Mouse (Mus musculus) heart, adult 2 months (tissue): ENCODE results near the gene Mllt3. TPM values are rescaled to one million over a fixed set of nuclear protein-coding genes. Genes with fewer than 3 reads are reported as not detected.

ENCODE experiments used
- DNase-seq, 2 experiments: peaks; one replicate each; pipeline ENCODE4 v3.0.0; 2021
- H3K27ac ChIP-seq: fragments of 200-600 bp; 2 replicates; pipeline ENCODE4 v1.8.1; 2022
- H3K27me3 ChIP-seq: fragments of 200-500 bp; 2 replicates; pipeline ENCODE4 v1.6.1; 2012; ENCODE audit warnings: mild to moderate bottlenecking, low read length, inconsistent platforms, mixed read lengths; ENCODE audit not compliant: control insufficient read depth, insufficient read depth
- H3K36me3 ChIP-seq: fragments of 200-500 bp; 2 replicates; pipeline ENCODE4 v1.6.1; 2012; ENCODE audit warnings: low read length, inconsistent platforms; ENCODE audit not compliant: control insufficient read depth, insufficient read depth
- H3K4me1 ChIP-seq: fragments of 200-500 bp; 2 replicates; pipeline ENCODE4 v1.6.1; 2011; ENCODE audit warnings: low read length; ENCODE audit not compliant: control insufficient read depth, insufficient read depth
- H3K4me3 ChIP-seq: fragments of 200-600 bp; 2 replicates; pipeline ENCODE4 v1.8.1; 2022
- H3K79me2 ChIP-seq: fragments of 200-500 bp; replicated peaks from 2 replicates; pipeline ENCODE4 v1.6.1; 2012; ENCODE audit warnings: mild to moderate bottlenecking, inconsistent platforms, low read length, moderate library complexity, mixed read lengths; ENCODE audit not compliant: control insufficient read depth, insufficient read depth
- H3K9ac ChIP-seq: fragments of 200-500 bp; 2 replicates; pipeline ENCODE4 v1.6.1; 2012; ENCODE audit warnings: low read depth, mild to moderate bottlenecking, control low read depth, inconsistent platforms, low read length, mixed read lengths
- CTCF ChIP-seq: fragments of 200-600 bp; IDR thresholded peaks from 2 replicates; pipeline ENCODE4 v1.8.1; 2022; ENCODE audit warnings: antibody characterized with exemption, mild to moderate bottlenecking, moderate library complexity
- EP300 ChIP-seq: fragments of 200-500 bp; IDR thresholded peaks from 2 replicates; pipeline ENCODE4 v1.6.1; 2011; ENCODE audit warnings: low read depth, low read length, control low read depth; ENCODE audit not compliant: insufficient read depth
- POLR2A ChIP-seq: fragments of 200-500 bp; IDR thresholded peaks from 2 replicates; pipeline ENCODE4 v1.6.1; 2011; ENCODE audit warnings: mild to moderate bottlenecking, low read depth, low read length, control low read depth; ENCODE audit not compliant: insufficient read depth
- WGBS: fragments of 180-500 bp; shearing (Covaris S2); methylation state at CpG from one replicate; pipeline ENCODE4 v1.1.7; 2018; 5-methylcytosine and 5-hydroxymethylcytosine counted together
- intact Hi-C: fragments of 180-260 bp; cut with DNase I; formaldehyde crosslinking; loops from one replicate; pipeline ENCODE4 v1.15.1; 2025
- polyA plus RNA-seq: library from polyadenylated mRNA; depleted of rRNA; stranded (reverse); fragments of >200 nt; gene quantifications from 2 replicates; pipeline ENCODE4 v1.2.3, GENCODE M21; 2012
- total RNA-seq, 2 experiments: library from RNA; stranded (reverse); gene quantifications; 2 replicates each; pipeline ENCODE4 v1.2.3; 2021

Gene Mllt3
- total and polyA plus RNA-seq, 3 experiments, result 3.8 to 15.2 (median 11.0) TPM

DNA sequence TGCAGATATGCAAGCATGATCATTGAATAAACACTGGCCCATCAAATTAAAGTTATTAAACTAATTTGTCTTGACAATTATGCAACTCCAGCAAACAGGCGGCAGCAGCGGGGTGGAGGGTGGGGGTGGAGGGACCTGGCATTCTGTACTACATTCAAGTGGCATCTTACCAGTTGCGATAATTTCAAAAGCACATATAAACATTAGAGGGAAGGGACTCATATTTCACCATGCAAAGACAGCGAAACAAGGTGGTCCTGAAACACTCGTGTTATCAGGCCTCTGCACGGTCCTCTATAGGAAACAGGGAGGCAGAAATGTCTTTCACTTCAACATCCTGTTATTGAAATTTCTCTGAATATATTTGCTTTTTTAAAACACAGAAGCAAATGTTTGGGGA is 210.0 kb downstream of the Mllt3 start:
- Histone ChIP-seq H3K79me2 (no peaks in the 10 kb centered on the region), H3K36me3 (no peaks in the 10 kb centered on the region), H3K4me1 (0 out of 2 replicates have a peak, but pooled peaks cover 2% of the 10 kb centered on the region), H3K9ac (no peak overlapping the region), H3K27ac (no peak overlapping the region), H3K27me3 (no peaks in the 10 kb centered on the region), H3K4me3 (no peak overlapping the region)
- WGBS, result 32% methylated on average over 6 of the region's 6 CpGs
- DNase-seq, result no peak
- intact Hi-C loops, result no loop called here
- TF ChIP-seq CTCF, result no peak
- TF ChIP-seq POLR2A, result no peak
- TF ChIP-seq EP300, result no peak

DNA sequence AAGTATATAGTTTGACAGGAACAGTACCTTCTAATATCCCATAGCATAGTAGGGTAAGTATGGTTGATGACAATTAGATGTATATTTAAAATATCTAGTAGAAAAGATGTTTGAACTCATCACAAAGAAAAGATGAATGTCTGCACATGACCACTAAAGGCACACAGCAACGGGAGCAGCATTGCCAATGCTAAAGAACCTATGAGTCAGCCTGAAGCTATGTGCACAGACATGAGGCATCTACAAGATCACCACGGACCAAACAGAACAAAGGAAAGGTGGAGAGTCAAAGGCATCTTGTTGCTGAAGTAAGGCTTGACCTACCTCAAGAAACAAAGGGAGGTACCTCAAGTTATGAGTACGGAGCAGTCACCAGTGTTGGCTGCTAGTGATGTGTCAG is 212.3 kb downstream of the Mllt3 start:
- intact Hi-C loops, result no loop called here
- Histone ChIP-seq H3K4me3 (no peak overlapping the region), H3K9ac (no peak overlapping the region), H3K27me3 (no peaks in the 10 kb centered on the region), H3K27ac (no peak overlapping the region), H3K79me2 (no peaks in the 10 kb centered on the region), H3K4me1 (0 out of 2 replicates have a peak, but pooled peaks cover 2% of the 10 kb centered on the region), H3K36me3 (no peaks in the 10 kb centered on the region)
- 59% methylated on average over 3 of the region's 3 CpGs for WGBS
- no peak for DNase-seq
- TF ChIP-seq POLR2A (no peak), EP300 (no peak), CTCF (no peak)

- no peaks in the 10 kb centered on the region for H3K79me2 ChIP-seq
- no peaks in the 10 kb centered on the region for H3K36me3 ChIP-seq
- no peak overlapping the region for H3K9ac ChIP-seq
- no peak overlapping the region for H3K4me3 ChIP-seq
- intact Hi-C loops, result no loop called here
- no peaks in the 10 kb centered on the region for H3K27me3 ChIP-seq
- H3K27ac ChIP-seq, result no peak overlapping the region
- no peak for DNase-seq
- TF ChIP-seq EP300, result no peak
- no peak for TF ChIP-seq POLR2A
- TF ChIP-seq CTCF, result no peak
- 0 out of 2 replicates have a peak, but pooled peaks cover 2% of the 10 kb centered on the region for H3K4me1 ChIP-seq
- 73% methylated on average over 9 of the region's 9 CpGs for WGBS
Observed at GRCm38 (mm10) chr4:87819182-87819581, 214.0 kb downstream of the Mllt3 start.

- no peaks in the 10 kb centered on the region for H3K27me3 ChIP-seq
- 79% methylated on average over 1 of the region's 1 CpGs for WGBS
- no peak for TF ChIP-seq CTCF
- TF ChIP-seq POLR2A, result no peak
- no peak for TF ChIP-seq EP300
- no peaks in the 10 kb centered on the region for H3K4me1 ChIP-seq
- intact Hi-C loops, result no loop called here
- H3K9ac ChIP-seq, result no peak overlapping the region
- no peaks in the 10 kb centered on the region for H3K36me3 ChIP-seq
- no peak for DNase-seq
- H3K27ac ChIP-seq, result no peak overlapping the region
- no peak overlapping the region for H3K4me3 ChIP-seq
- H3K79me2 ChIP-seq, result no peaks in the 10 kb centered on the region
Observed at GRCm38 (mm10) chr4:87818276-87818675, 214.9 kb downstream of the Mllt3 start.

- no peak overlapping the region for H3K9ac ChIP-seq
- H3K79me2 ChIP-seq, result no peaks in the 10 kb centered on the region
- no peaks in the 10 kb centered on the region for H3K27me3 ChIP-seq
- no peaks in the 10 kb centered on the region for H3K4me1 ChIP-seq
- intact Hi-C loops, result no loop called here
- no peak overlapping the region for H3K4me3 ChIP-seq
- DNase-seq, result no peak
- H3K36me3 ChIP-seq, result no peaks in the 10 kb centered on the region
- TF ChIP-seq EP300, result no peak
- TF ChIP-seq CTCF, result no peak
- TF ChIP-seq POLR2A, result no peak
- 90% methylated on average over 7 of the region's 7 CpGs for WGBS
- no peak overlapping the region for H3K27ac ChIP-seq
Observed at GRCm38 (mm10) chr4:87815465-87816108, 217.6 kb downstream of the Mllt3 start.

DNA sequence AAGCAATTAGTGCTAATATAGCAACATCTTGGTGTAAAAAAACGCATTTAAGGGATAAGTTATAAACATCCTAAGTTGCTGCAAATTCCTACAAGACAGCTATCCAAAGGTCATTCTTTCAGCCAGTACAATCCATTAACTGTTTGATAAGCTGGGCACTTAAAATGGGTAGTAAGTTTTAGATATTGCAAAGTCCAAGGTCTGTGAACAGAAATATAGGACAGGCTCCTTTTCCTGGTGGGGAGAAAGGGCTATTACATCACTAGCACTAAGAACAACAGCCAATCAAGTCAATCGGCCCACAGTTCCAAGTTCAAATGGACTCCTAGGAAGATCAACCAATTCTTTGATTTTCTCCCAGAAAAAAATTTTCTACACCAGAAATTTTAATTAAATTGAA is 221.3 kb downstream of the Mllt3 start:
- Histone ChIP-seq H3K79me2 (no peaks in the 10 kb centered on the region), H3K4me3 (no peak overlapping the region), H3K27me3 (no peaks in the 10 kb centered on the region), H3K4me1 (no peaks in the 10 kb centered on the region; the same call in 1 of the 2 replicates), H3K9ac (no peak overlapping the region), H3K27ac (no peak overlapping the region), H3K36me3 (no peaks in the 10 kb centered on the region)
- intact Hi-C loops, result no loop called here
- TF ChIP-seq CTCF, result no peak
- WGBS, result 91% methylated on average over 2 of the region's 2 CpGs
- DNase-seq, result no peak
